Mouse (Mus musculus) stomach, postnatal 0 days (tissue): ENCODE results near the gene Rapgef6. TPM values are rescaled to one million over a fixed set of nuclear protein-coding genes. Genes with fewer than 3 reads are reported as not detected.
"Not testable (repeated sequence)": the region's sequence is repeated elsewhere in the genome, so short reads cannot be mapped to it uniquely, and the experiment has no call there.

Experiments used
- ATAC-seq: fragments of 200-750 bp; cut with Nextera tagmentation; 2 replicates; pipeline ENCODE4 v1.8.0; 2017; ENCODE audit not compliant: low FRiP score, low TSS enrichment
- DNase-seq: peaks from one replicate; pipeline ENCODE4 v3.0.0-alpha.2; 2016; ENCODE audit warnings: low spot score
- H3K27ac ChIP-seq: fragments of 300-500 bp; sonication (generic); replicated peaks from 2 replicates; pipeline ENCODE4 v1.5.1; 2014; ENCODE audit warnings: mild to moderate bottlenecking, control low read depth
- H3K27me3 ChIP-seq: fragments of 300-500 bp; sonication (generic); 2 replicates; pipeline ENCODE4 v1.6.1; 2014; ENCODE audit warnings: low read length; ENCODE audit not compliant: control insufficient read depth, insufficient read depth
- H3K36me3 ChIP-seq: fragments of 300-500 bp; sonication (generic); 2 replicates; pipeline ENCODE4 v1.6.1; 2014; ENCODE audit warnings: low read length, mixed read lengths; ENCODE audit not compliant: control insufficient read depth, insufficient read depth
- H3K4me1 ChIP-seq: fragments of 300-500 bp; sonication (generic); replicated peaks from 2 replicates; pipeline ENCODE4 v1.6.1; 2014; ENCODE audit warnings: antibody characterized with exemption; ENCODE audit not compliant: control insufficient read depth, insufficient read depth
- H3K4me2 ChIP-seq: fragments of 300-500 bp; sonication (generic); replicated peaks from 2 replicates; pipeline ENCODE4 v1.6.1; 2014; ENCODE audit warnings: low read depth, mild to moderate bottlenecking, control low read depth, moderate library complexity
- H3K4me3 ChIP-seq: fragments of 300-500 bp; sonication (generic); 2 replicates; pipeline ENCODE4 v1.5.1; 2014; ENCODE audit warnings: low read depth, low read length, control low read depth
- H3K9ac ChIP-seq: fragments of 300-500 bp; sonication (generic); 2 replicates; pipeline ENCODE4 v1.6.1; 2014; ENCODE audit warnings: mild to moderate bottlenecking, low read length, control low read depth, mixed read lengths
- H3K9me3 ChIP-seq: fragments of 300-500 bp; sonication (generic); 2 replicates; pipeline ENCODE4 v1.6.1; 2016; ENCODE audit warnings: low read length; ENCODE audit not compliant: control insufficient read depth
- CTCF ChIP-seq: IDR thresholded peaks from 2 replicates; pipeline ENCODE4 v1.5.1; 2016; ENCODE audit warnings: antibody characterized with exemption, low read depth, mild to moderate bottlenecking, moderate library complexity
- EP300 ChIP-seq: optimal IDR thresholded peaks from 2 replicates; pipeline ENCODE3; 2016; ENCODE audit warnings: antibody characterized with exemption
- WGBS: fragments of 180-500 bp; shearing (Covaris S2); extraction: QIAGEN DNeasy Blood & Tissue Kit; methylation state at CpG from one replicate; pipeline ENCODE4 v1.1.7; 2014; 5-methylcytosine and 5-hydroxymethylcytosine counted together
- polyA plus RNA-seq: library from polyadenylated mRNA; unstranded; fragments of >200 nt; fragmentation: Nextera tagmentation; extraction: Ambion mirVana; gene quantifications from 2 replicates; pipeline ENCODE4 v1.2.1, GENCODE M21; 2015

The Rapgef6 gene
- polyA plus RNA-seq, 1 experiment from 2014 or later: 17.0 TPM

GRCm38 (mm10) chr11:54592585-54592984 lies 69.9 kb downstream of the Rapgef6 start:
- no peak for DNase-seq
- TF ChIP-seq EP300 (no peak), CTCF (no peak)
- 60% methylated on average over 3 of the region's 3 CpGs for WGBS
- Histone ChIP-seq H3K36me3 (no peaks in the 10 kb centered on the region), H3K4me1 (no peaks in the 10 kb centered on the region), H3K27me3 (no peaks in the 10 kb centered on the region), H3K4me2 (no peak overlapping the region), H3K9me3 (no peaks in the 10 kb centered on the region), H3K4me3 (no peak overlapping the region), H3K27ac (no peak overlapping the region), H3K9ac (no peak overlapping the region)
- peak; percentile 40; the same call in 1 of the 2 replicates for ATAC-seq

- no peaks in the 10 kb centered on the region for H3K9me3 ChIP-seq
- no peak for TF ChIP-seq CTCF
- no peak for TF ChIP-seq EP300
Measured at GRCm38 (mm10) chr11:54594049-54594448, 71.4 kb downstream of the Rapgef6 start.

DNA sequence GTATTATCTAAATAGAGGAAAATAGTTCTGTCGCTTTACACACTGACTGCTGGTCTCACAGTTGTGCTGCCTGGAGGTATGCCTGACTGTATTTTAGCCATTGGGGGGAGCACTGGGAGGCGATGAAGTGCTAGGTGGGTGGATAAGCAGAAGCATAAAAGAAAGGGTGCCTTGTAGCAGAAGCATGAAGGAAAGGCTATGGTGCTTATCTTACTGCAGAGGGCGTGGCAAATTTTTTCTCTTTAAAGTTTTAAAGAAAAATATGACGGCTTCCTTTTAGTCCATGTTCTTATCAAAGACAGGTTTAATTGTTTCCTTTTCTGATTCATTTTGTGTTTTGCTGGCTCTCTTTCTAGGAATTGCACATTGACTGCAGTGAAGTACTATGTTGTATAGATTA lies 72.4 kb downstream of the Rapgef6 start:
- H3K27me3 ChIP-seq: no peaks in the 10 kb centered on the region
- no peaks in the 10 kb centered on the region for H3K9me3 ChIP-seq
- DNase-seq (peak; percentile 42), ATAC-seq (peak; percentile 64; the same call in 1 of the 2 replicates)
- H3K4me1 ChIP-seq: no peaks in the 10 kb centered on the region
- no peak overlapping the region for H3K4me2 ChIP-seq
- TF ChIP-seq EP300: no peak
- peak; percentile 42 for TF ChIP-seq CTCF
- no peak overlapping the region for H3K4me3 ChIP-seq
- WGBS: 47% methylated on average over 4 of the region's 4 CpGs
- H3K9ac ChIP-seq: no peak overlapping the region
- no peaks in the 10 kb centered on the region for H3K36me3 ChIP-seq
- no peak overlapping the region for H3K27ac ChIP-seq

More at GRCm38 (mm10) chr11:54594049-54594448, 71.4 kb downstream of the Rapgef6 start:
- no peak overlapping the region for H3K27ac ChIP-seq
- no peaks in the 10 kb centered on the region for H3K4me1 ChIP-seq
- 83% methylated on average over 2 of the region's 2 CpGs for WGBS
- no peak overlapping the region for H3K4me2 ChIP-seq
- H3K27me3 ChIP-seq: no peaks in the 10 kb centered on the region
- no peak overlapping the region for H3K4me3 ChIP-seq
- DNase-seq (no peak), ATAC-seq (no peak)
- H3K36me3 ChIP-seq: no peaks in the 10 kb centered on the region
- no peak overlapping the region for H3K9ac ChIP-seq

DNA sequence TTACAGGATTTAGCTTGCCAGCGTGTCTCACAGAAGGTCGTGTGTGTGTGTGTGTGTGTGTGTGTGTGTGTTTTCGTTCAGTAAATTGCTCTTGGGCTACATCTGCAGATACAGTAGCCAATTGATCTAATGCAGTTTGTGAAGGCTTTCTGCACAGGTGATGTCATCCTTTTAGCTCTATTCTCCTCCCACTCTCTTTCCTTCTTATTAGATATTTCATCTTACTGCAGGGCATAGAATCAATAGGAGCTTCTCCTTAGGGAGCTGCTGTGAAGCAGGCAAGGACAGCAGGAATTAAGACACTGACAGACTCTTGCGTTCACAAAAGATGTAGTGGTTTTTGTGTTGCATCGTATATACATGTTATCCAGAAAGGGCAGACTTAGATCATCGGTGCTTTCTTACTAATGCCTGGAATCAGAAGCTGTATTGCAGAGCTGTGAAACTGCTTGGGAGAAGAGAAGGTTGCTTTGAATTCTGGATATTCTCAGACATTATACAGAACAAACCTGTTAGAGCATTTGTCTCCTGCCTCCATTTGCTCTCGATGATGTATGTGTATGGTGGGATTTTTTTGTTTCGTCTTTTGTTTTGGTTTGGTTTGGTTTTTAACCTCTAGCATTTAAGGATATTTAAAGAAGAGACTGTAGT lies 73.4 kb downstream of the Rapgef6 start:
- WGBS: 67% methylated on average over 8 of the region's 8 CpGs
- Histone ChIP-seq H3K27ac (no peak overlapping the region), H3K9me3 (no peaks in the 10 kb centered on the region), H3K4me3 (no peak overlapping the region), H3K4me2 (no peak overlapping the region), H3K4me1 (no peaks in the 10 kb centered on the region), H3K27me3 (no peaks in the 10 kb centered on the region), H3K9ac (no peak overlapping the region), H3K36me3 (no peaks in the 10 kb centered on the region)
- DNase-seq (no peak), ATAC-seq (no peak)
- no peak for TF ChIP-seq EP300
- no peak for TF ChIP-seq CTCF

DNA sequence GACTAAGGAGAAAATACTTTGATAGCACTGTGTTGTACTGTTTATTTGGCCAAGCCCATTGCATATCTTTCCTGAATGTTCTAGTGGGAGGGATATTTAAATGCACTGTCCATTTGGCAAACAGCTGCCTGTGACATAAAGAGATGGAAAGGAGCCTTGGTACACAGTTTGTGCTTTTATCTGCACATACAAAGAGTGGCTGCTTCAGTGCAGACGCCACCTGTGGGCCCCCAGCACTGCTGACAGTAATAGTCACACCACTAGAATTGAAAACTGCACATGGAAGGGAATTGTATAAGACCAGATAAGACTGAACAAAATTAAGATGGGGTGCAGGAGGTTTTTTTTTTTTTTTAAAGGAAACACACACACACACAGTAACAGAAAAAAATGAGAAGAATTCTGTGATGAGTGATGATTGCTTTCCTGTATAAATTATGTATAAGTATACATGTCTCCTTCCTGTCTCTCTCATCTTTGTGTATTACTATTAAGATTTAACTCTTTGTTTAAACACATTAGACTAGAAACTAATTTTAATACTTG lies 75.3 kb downstream of the Rapgef6 start:
- Histone ChIP-seq H3K4me3 (no peak overlapping the region), H3K4me1 (no peaks in the 10 kb centered on the region), H3K9me3 (no peaks in the 10 kb centered on the region), H3K4me2 (no peak overlapping the region), H3K27ac (no peak overlapping the region), H3K27me3 (no peaks in the 10 kb centered on the region), H3K9ac (no peak overlapping the region), H3K36me3 (no peaks in the 10 kb centered on the region)
- DNase-seq: no peak
- ATAC-seq: no peak
- TF ChIP-seq EP300 (no peak), CTCF (no peak)
- WGBS: 43% methylated on average over 1 of the region's 1 CpGs

GRCm38 (mm10) chr11:54601121-54601520 lies 78.5 kb downstream of the Rapgef6 start:
- no peak for ATAC-seq
- Histone ChIP-seq H3K36me3 (no peaks in the 10 kb centered on the region), H3K9ac (no peak overlapping the region), H3K4me1 (no peaks in the 10 kb centered on the region), H3K9me3 (no peaks in the 10 kb centered on the region), H3K4me2 (no peak overlapping the region), H3K27ac (no peak overlapping the region), H3K4me3 (no peak overlapping the region), H3K27me3 (no peaks in the 10 kb centered on the region)
- no peak for TF ChIP-seq EP300
- no peak for TF ChIP-seq CTCF
- DNase-seq: no peak
- WGBS: 81% methylated on average over 2 of the region's 2 CpGs

GRCm38 (mm10) chr11:54602764-54603163 lies 80.1 kb downstream of the Rapgef6 start:
- whole genome bisulfite sequencing: 86% methylated on average over 1 of the region's 1 CpGs
- H3K9me3 ChIP-seq, H3K4me1 ChIP-seq, H3K27ac ChIP-seq, H3K4me2 ChIP-seq, H3K27me3 ChIP-seq, ATAC-seq, H3K9ac ChIP-seq, DNase-seq, H3K36me3 ChIP-seq, H3K4me3 ChIP-seq: not testable (repeated sequence)
